Mouse (Mus musculus) heart, postnatal 0 days (tissue): Measurements from ENCODE around the gene Mapt. TPM values are rescaled to one million over a fixed set of nuclear protein-coding genes. Genes with fewer than 3 reads are reported as not detected.

Experiments
- ATAC-seq: fragments of 200-750 bp; cut with Nextera tagmentation; 2 replicates; pipeline ENCODE4 v1.8.0; 2017; ENCODE audit warnings: low read depth, moderate number of reproducible peaks, moderate library complexity; ENCODE audit not compliant: insufficient read depth
- DNase-seq: peaks from one replicate; pipeline ENCODE4 v3.0.0-alpha.2; 2016; ENCODE audit warnings: low spot score
- H3K27ac ChIP-seq: fragments of 300-500 bp; sonication (generic); 2 replicates; pipeline ENCODE4 v1.5.1; 2014; ENCODE audit warnings: low read depth, mild to moderate bottlenecking
- H3K27me3 ChIP-seq: fragments of 300-500 bp; sonication (generic); 2 replicates; pipeline ENCODE4 v1.6.1; 2014; ENCODE audit warnings: low read length, mixed read lengths; ENCODE audit not compliant: control insufficient read depth, insufficient read depth
- H3K36me3 ChIP-seq: fragments of 300-500 bp; sonication (generic); replicated peaks from 2 replicates; pipeline ENCODE4 v1.6.1; 2014; ENCODE audit warnings: low read length, mixed read lengths; ENCODE audit not compliant: control insufficient read depth, insufficient read depth
- H3K4me1 ChIP-seq: fragments of 300-500 bp; sonication (generic); 2 replicates; pipeline ENCODE4 v1.6.1; 2014; ENCODE audit warnings: antibody characterized with exemption; ENCODE audit not compliant: control insufficient read depth, insufficient read depth
- H3K4me2 ChIP-seq: fragments of 300-500 bp; sonication (generic); 2 replicates; pipeline ENCODE4 v1.6.1; 2014; ENCODE audit warnings: low read depth, mild to moderate bottlenecking, low read length, moderate library complexity
- H3K4me3 ChIP-seq: fragments of 300-500 bp; sonication (generic); 2 replicates; pipeline ENCODE4 v1.5.1; 2014; ENCODE audit warnings: low read depth, low read length
- H3K9ac ChIP-seq: fragments of 300-500 bp; sonication (generic); replicated peaks from 2 replicates; pipeline ENCODE4 v1.6.1; 2014; ENCODE audit warnings: low read depth, low read length, mixed read lengths
- H3K9me3 ChIP-seq: fragments of 300-500 bp; sonication (generic); replicated peaks from 2 replicates; pipeline ENCODE4 v1.6.1; 2016; ENCODE audit warnings: low read length; ENCODE audit not compliant: control insufficient read depth
- CTCF ChIP-seq: IDR thresholded peaks from 2 replicates; pipeline ENCODE4 v1.5.1; 2016; ENCODE audit warnings: antibody characterized with exemption, control low read depth, low read depth
- EP300 ChIP-seq: IDR thresholded peaks from 2 replicates; pipeline ENCODE4 v1.6.1; 2016; ENCODE audit warnings: antibody characterized with exemption, low read depth
- WGBS: fragments of 180-500 bp; shearing (Covaris S2); extraction: QIAGEN DNeasy Blood & Tissue Kit; methylation state at CpG from one replicate; pipeline ENCODE4 v1.1.7; 2014; 5-methylcytosine and 5-hydroxymethylcytosine counted together
- polyA plus RNA-seq: library from polyadenylated mRNA; unstranded; fragments of >200 nt; fragmentation: Nextera tagmentation; extraction: Ambion mirVana; gene quantifications from 2 replicates; pipeline ENCODE4 v1.2.1, GENCODE M21; 2015
- total RNA-seq: library from RNA; depleted of rRNA; stranded (reverse); fragments of >200 nt; gene quantifications from 2 replicates; pipeline ENCODE4 v1.2.3, GENCODE M21; 2014; ENCODE audit warnings: low replicate concordance

Gene Mapt
- total and polyA plus RNA-seq, 2 experiments from 2014 or later: 0.23 to 0.63 TPM

DNA sequence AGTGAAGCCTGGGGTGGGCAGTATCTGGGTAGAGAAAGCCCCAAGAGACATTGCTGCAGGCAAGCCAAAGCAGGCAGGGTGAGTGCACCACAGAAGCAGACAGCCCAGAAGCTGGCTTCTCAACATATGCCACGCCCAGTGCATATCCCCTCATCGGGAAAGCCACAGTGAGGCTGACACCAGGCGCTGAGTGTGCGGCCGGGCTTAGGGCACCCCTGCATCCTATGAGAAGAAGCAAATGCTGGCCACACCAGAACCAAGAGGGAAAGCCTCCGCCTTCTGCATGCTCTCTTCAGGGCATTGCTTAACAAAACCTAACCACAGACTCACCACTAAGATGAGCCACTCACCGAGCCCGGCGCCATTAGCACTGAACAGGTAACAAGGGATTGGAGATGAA, 7.9 kb upstream of the Mapt start:
- TF ChIP-seq EP300: no peak
- TF ChIP-seq CTCF: no peak
- Histone ChIP-seq H3K4me3 (no peak overlapping the region), H3K4me2 (no peak overlapping the region), H3K27ac (no peak overlapping the region), H3K4me1 (no peaks in the 10 kb centered on the region), H3K27me3 (no peaks in the 10 kb centered on the region), H3K36me3 (no peaks in the 10 kb centered on the region), H3K9me3 (no peaks in the 10 kb centered on the region), H3K9ac (no peak overlapping the region)
- no peak for DNase-seq
- 74% methylated on average over 9 of the region's 9 CpGs for WGBS
- no peak for ATAC-seq

DNA sequence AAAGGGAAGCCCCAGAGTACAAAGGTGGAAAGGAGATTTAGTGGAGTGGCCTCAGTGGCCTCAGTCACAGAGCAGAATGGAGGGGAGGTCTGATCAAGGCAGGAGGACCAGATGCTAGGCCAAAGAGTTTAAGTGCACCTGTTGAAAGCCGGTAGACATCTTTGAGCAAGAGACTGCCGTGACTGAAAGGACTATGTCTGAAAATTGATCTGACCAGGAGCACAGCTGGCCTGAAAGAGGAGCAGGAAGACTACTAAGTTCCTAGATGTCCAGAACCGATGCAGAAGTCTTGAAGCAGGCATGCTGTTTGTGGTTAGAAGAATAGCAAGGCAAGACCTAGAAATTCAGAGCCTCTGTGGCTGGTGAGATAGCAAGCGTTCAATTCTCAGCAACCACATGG, 1.8 kb upstream of the Mapt start:
- H3K4me1 ChIP-seq: peaks cover 11% of the 10 kb centered on the region
- peaks cover 31% of the 10 kb centered on the region for H3K27me3 ChIP-seq
- no peak overlapping the region for H3K27ac ChIP-seq
- no peak for ATAC-seq
- no peak overlapping the region for H3K4me3 ChIP-seq
- no peak for DNase-seq
- H3K9ac ChIP-seq: no peak overlapping the region
- H3K9me3 ChIP-seq: no peaks in the 10 kb centered on the region
- no peaks in the 10 kb centered on the region for H3K36me3 ChIP-seq
- TF ChIP-seq EP300: no peak
- no peak for TF ChIP-seq CTCF
- H3K4me2 ChIP-seq: no peak overlapping the region
- WGBS: 69% methylated on average over 4 of the region's 4 CpGs

DNA sequence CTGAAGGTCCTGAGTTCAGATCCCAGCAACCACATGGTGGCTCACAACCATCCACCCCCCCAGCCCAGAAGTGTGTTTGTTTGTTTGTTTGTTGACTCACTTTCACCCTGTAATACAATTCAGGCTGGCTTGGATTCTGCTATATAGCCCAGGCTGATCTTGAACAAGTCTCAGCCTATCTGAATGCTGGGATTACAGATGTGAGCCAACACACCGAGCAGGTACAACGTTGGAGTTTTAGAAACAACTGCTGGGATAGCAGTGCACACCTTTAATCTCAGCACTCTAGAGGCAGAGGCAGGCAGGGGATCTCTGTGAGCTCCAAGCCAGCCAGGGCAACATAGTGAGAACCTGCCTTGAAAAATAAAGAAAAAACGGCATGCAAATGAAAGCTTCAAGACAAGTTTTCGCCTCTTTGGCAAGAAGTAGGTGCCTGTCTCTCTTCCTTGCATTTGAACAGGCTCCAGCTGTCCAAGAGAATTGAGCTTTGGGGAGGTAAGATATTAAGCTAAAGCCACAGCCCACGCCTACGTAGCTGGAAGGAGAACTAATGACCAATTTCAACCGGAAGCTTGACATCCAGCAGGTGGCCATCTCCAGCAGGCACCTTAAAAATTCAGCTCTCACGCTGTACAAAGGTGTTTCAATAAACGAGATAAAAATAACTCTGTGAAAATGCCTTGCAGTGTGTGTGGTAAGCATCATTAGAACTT, 968 bp upstream of the Mapt start:
- Histone ChIP-seq H3K4me2 (peak overlapping the region; percentile 87), H3K27ac (no peak overlapping the region), H3K9ac (peak overlapping the region; percentile 56), H3K9me3 (no peaks in the 10 kb centered on the region), H3K4me3 (peak overlapping the region; percentile 65), H3K27me3 (peaks cover 39% of the 10 kb centered on the region), H3K4me1 (peaks cover 11% of the 10 kb centered on the region), H3K36me3 (no peaks in the 10 kb centered on the region)
- ATAC-seq (no peak), DNase-seq (no peak)
- 11% methylated on average over 9 of the region's 9 CpGs for WGBS
- TF ChIP-seq EP300 (no peak), CTCF (no peak)

- H3K4me1 ChIP-seq: peaks cover 16% of the 10 kb centered on the region
- 0 out of 2 replicates have a peak overlapping the region, but pooled peaks have one; percentile 56 for H3K9ac ChIP-seq
- H3K27me3 ChIP-seq: peaks cover 51% of the 10 kb centered on the region
- DNase-seq: no peak
- ATAC-seq: no peak
- TF ChIP-seq EP300 (no peak), CTCF (no peak)
- H3K27ac ChIP-seq: no peak overlapping the region
- no peaks in the 10 kb centered on the region for H3K36me3 ChIP-seq
- no peaks in the 10 kb centered on the region for H3K9me3 ChIP-seq
- peak overlapping the region; percentile 87 for H3K4me2 ChIP-seq
- WGBS: under 1% methylated on average over 65 of the region's 72 CpGs
- H3K4me3 ChIP-seq: peak overlapping the region; percentile 65
Measured at GRCm38 (mm10) chr11:104232141-104233061, 1.2 kb downstream of the Mapt start.

- no peak for TF ChIP-seq EP300
- TF ChIP-seq CTCF: no peak
- Histone ChIP-seq H3K4me1 (peaks cover 19% of the 10 kb centered on the region), H3K9me3 (no peaks in the 10 kb centered on the region), H3K36me3 (no peaks in the 10 kb centered on the region), H3K4me2 (peak overlapping the region; percentile 87; the same call in 1 of the 2 replicates), H3K9ac (no peak overlapping the region), H3K27ac (no peak overlapping the region), H3K4me3 (peak overlapping the region; percentile 65), H3K27me3 (peaks cover 51% of the 10 kb centered on the region)
- 2% methylated on average over 10 of the region's 10 CpGs for WGBS
- no peak for ATAC-seq
- no peak for DNase-seq
Measured at GRCm38 (mm10) chr11:104233101-104233500, 1.9 kb downstream of the Mapt start.
